Mouse (Mus musculus): Measurements from ENCODE around the gene Sec14l5.

DNA sequence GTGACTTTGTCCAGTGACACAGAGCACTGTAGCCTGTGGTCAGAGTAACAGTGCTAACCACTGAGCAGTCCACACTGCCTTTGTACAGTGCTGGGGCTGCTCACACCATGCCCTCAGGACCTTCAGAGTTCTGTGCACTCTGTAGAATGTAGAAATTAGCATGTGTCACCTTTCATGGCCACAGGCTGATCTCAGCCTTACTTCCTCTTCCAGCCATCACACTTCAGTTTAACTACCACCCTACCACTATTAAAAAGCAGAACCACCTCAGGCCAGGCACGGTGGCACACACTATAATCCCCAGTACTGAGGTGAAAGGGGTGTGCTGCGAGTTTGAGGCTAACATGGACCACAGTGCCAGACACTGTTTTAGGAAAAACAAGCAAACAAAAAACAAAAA lies 63.5 kb downstream of the Sec14l5 start:
- no peak for TF ChIP-seq EP300 (IDR thresholded peaks at IDR 0.05; ENCODE audit: low read depth)
- no peak for TF ChIP-seq CTCF (IDR thresholded peaks at IDR 0.05; ENCODE audit: low read depth)

All from liver, embryonic 14.5 days (tissue).